Mouse (Mus musculus) small intestine, adult 2 months (tissue): ENCODE results near the gene Ptpn14. TPM values are rescaled to one million over a fixed set of nuclear protein-coding genes. Genes with fewer than 3 reads are reported as not detected.

ENCODE experiments used
- H3K27ac ChIP-seq: fragments of 200-500 bp; 2 replicates; pipeline ENCODE4 v1.5.1; 2012; ENCODE audit warnings: low read depth, low read length, control low read depth, inconsistent platforms; ENCODE audit not compliant: insufficient read depth
- H3K27me3 ChIP-seq: fragments of 200-500 bp; 2 replicates; pipeline ENCODE4 v1.6.1; 2012; ENCODE audit warnings: mild to moderate bottlenecking, moderate library complexity, low read length, inconsistent platforms; ENCODE audit not compliant: control insufficient read depth, insufficient read depth
- H3K36me3 ChIP-seq: fragments of 200-500 bp; 2 replicates; pipeline ENCODE4 v1.6.1; 2012; ENCODE audit warnings: mild to moderate bottlenecking, low read length, control low read depth, inconsistent platforms; ENCODE audit not compliant: control insufficient read depth, insufficient read depth
- H3K4me1 ChIP-seq: fragments of 200-500 bp; 2 replicates; pipeline ENCODE4 v1.6.1; 2012; ENCODE audit warnings: low read length, inconsistent platforms, mixed read lengths; ENCODE audit not compliant: control insufficient read depth, insufficient read depth, insufficient read length
- H3K4me3 ChIP-seq: fragments of 200-500 bp; 2 replicates; pipeline ENCODE4 v1.5.1; 2012; ENCODE audit warnings: low read depth, mild to moderate bottlenecking, control low read depth, inconsistent platforms, low read length, moderate library complexity
- CTCF ChIP-seq: fragments of 200-500 bp; IDR thresholded peaks from 2 replicates; pipeline ENCODE4 v1.5.1; 2012; ENCODE audit warnings: low read depth, mild to moderate bottlenecking, control low read depth, inconsistent platforms, low read length, moderate library complexity, mixed read lengths; ENCODE audit not compliant: insufficient replicate concordance, insufficient read length; ENCODE audit errors: extremely low read depth
- POLR2A ChIP-seq: fragments of 200-500 bp; IDR thresholded peaks from 2 replicates; pipeline ENCODE4 v1.6.1; 2012; ENCODE audit warnings: low read depth, mild to moderate bottlenecking, control low read depth, inconsistent platforms, low read length, moderate library complexity
- WGBS: fragments of 180-500 bp; shearing (Covaris S2); methylation state at CpG from one replicate; pipeline ENCODE4 v1.1.7; 2018; 5-methylcytosine and 5-hydroxymethylcytosine counted together
- polyA plus RNA-seq: library from polyadenylated mRNA; depleted of rRNA; stranded (reverse); fragments of >200 nt; gene quantifications from 2 replicates; pipeline ENCODE4 v1.2.3, GENCODE M21; 2012

The Ptpn14 gene
- polyA plus RNA-seq, 1 experiment: 2.5 TPM

- no peak for TF ChIP-seq POLR2A
- no peak for TF ChIP-seq CTCF
- H3K36me3 ChIP-seq: no peaks in the 10 kb centered on the region
- H3K4me3 ChIP-seq: no peak overlapping the region
- 53% methylated on average over 7 of the region's 7 CpGs for WGBS
- H3K4me1 ChIP-seq: no peaks in the 10 kb centered on the region; the same call in none of the 2 replicates
- H3K27me3 ChIP-seq: no peaks in the 10 kb centered on the region
- H3K27ac ChIP-seq: no peak overlapping the region
These were observed 56.4 kb downstream of the Ptpn14 start for GRCm38 (mm10) chr1:189784503-189784902.

- no peaks in the 10 kb centered on the region for H3K27me3 ChIP-seq
- WGBS: 79% methylated on average over 26 of the region's 26 CpGs
- TF ChIP-seq CTCF (no peak), POLR2A (no peak)
These were observed 58.8 kb downstream of the Ptpn14 start for GRCm38 (mm10) chr1:189786707-189787485.

DNA sequence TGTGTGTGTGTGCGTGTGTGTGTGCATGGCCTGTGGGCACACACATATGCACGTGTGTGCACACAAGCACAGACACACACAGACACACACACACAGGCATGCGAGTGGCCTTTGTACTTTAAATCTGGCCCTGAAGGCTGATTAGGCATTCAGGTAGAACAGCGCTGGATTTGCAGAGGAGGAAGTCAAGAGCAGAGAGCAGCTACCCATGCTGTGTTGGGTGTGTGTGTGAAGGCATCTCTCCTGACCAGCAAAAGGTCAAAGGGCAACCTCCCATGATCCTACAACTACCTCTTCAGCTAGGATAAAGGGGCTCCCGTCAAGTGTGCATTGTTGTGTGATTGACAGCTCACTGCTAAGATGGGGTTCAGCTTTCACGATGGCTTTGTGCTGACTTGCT, 61.5 kb downstream of the Ptpn14 start:
- Histone ChIP-seq H3K27me3 (no peaks in the 10 kb centered on the region), H3K4me1 (no peaks in the 10 kb centered on the region; the same call in none of the 2 replicates), H3K4me3 (no peak overlapping the region), H3K27ac (no peak overlapping the region), H3K36me3 (no peaks in the 10 kb centered on the region)
- TF ChIP-seq POLR2A: no peak
- WGBS: 35% methylated on average over 6 of the region's 6 CpGs

More at GRCm38 (mm10) chr1:189786707-189787485, 58.8 kb downstream of the Ptpn14 start:
- no peak overlapping the region for H3K4me3 ChIP-seq
- no peaks in the 10 kb centered on the region for H3K36me3 ChIP-seq
- H3K4me1 ChIP-seq: no peaks in the 10 kb centered on the region; the same call in none of the 2 replicates
- no peak overlapping the region for H3K27ac ChIP-seq

DNA sequence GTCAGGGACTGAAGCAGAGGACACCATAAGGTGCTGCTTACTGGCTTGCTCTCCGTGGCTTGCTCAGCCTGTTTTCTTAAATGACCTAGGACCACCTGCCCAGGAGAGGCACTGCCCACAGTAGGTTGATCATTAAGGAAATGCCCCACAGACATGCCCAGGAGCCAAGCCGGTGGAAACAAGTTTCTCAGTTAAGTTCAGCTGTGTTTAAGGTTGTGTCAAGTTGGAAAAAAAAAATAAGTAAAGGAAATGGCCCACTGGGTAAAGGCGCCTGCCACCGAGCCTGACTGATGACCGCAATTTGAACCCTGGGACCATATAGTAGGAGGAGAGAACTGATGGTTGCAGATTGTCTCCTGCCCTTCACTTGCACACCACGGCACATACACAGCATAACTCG, 62.6 kb downstream of the Ptpn14 start:
- Histone ChIP-seq H3K4me1 (no peaks in the 10 kb centered on the region; the same call in none of the 2 replicates), H3K4me3 (no peak overlapping the region), H3K27ac (no peak overlapping the region), H3K36me3 (no peaks in the 10 kb centered on the region), H3K27me3 (no peaks in the 10 kb centered on the region)
- TF ChIP-seq POLR2A: no peak
- TF ChIP-seq CTCF: no peak
- WGBS: 74% methylated on average over 7 of the region's 7 CpGs

DNA sequence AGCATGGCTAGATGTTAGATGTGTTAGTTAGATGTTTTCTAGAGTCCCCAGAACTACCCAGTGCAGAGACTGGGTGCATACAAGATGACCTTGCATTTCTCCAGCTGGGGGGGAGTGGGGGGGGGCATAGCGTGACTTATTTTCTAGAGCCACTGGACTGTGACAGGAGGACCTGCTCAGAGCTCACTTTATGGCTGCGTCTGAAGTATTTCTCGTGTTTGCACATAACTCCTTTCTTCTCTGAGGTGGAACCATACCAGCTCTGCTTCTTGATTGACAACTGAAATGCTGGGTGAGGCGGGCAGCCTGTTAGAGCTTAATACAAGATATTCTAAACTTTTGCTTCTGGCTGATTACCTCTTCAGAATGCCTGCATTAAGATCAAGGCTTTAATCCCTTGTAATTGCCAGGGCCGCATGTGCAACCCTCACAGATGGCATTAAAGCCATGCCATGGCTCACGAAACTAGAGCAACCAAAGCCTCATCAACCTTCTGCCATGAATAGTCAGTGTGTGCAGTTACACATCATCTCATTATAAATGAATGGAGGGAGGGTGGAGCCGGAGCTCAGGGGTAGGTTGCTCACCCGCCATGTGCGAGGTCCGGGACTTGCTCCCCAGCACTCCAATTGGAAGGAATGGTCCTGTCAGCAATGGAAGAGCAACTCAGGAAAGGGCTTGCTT, 63.6 kb downstream of the Ptpn14 start:
- 89% methylated on average over 10 of the region's 10 CpGs for WGBS
- H3K27me3 ChIP-seq: no peaks in the 10 kb centered on the region
- TF ChIP-seq CTCF: no peak
- no peak for TF ChIP-seq POLR2A
- H3K4me3 ChIP-seq: no peak overlapping the region
- H3K4me1 ChIP-seq: no peaks in the 10 kb centered on the region; the same call in none of the 2 replicates
- no peak overlapping the region for H3K27ac ChIP-seq
- no peaks in the 10 kb centered on the region for H3K36me3 ChIP-seq

- no peak overlapping the region for H3K4me3 ChIP-seq
- WGBS: 41% methylated on average over 14 of the region's 14 CpGs
- H3K36me3 ChIP-seq: no peaks in the 10 kb centered on the region
- H3K27ac ChIP-seq: no peak overlapping the region
- H3K27me3 ChIP-seq: no peaks in the 10 kb centered on the region
- TF ChIP-seq POLR2A: no peak
- TF ChIP-seq CTCF: no peak
- H3K4me1 ChIP-seq: no peaks in the 10 kb centered on the region; the same call in 1 of the 2 replicates
These were observed 64.6 kb downstream of the Ptpn14 start for GRCm38 (mm10) chr1:189792560-189793195.

- 67% methylated on average over 15 of the region's 15 CpGs for WGBS
- Histone ChIP-seq H3K36me3 (no peaks in the 10 kb centered on the region), H3K27me3 (no peaks in the 10 kb centered on the region), H3K4me1 (peaks cover 2% of the 10 kb centered on the region; the same call in 1 of the 2 replicates), H3K4me3 (no peak overlapping the region), H3K27ac (no peak overlapping the region)
- TF ChIP-seq CTCF: no peak
- TF ChIP-seq POLR2A: no peak
These were observed 70.9 kb downstream of the Ptpn14 start for GRCm38 (mm10) chr1:189798949-189799348.
